Mouse (Mus musculus) lung, postnatal 0 days (tissue): ENCODE results near the gene Opn1mw.

Source experiments
- CTCF ChIP-seq: IDR thresholded peaks from 2 replicates; pipeline ENCODE4 v1.5.1; 2016; ENCODE audit warnings: antibody characterized with exemption, mild to moderate bottlenecking
- EP300 ChIP-seq: IDR thresholded peaks from 2 replicates; pipeline ENCODE4 v1.6.1; 2016; ENCODE audit warnings: antibody characterized with exemption, mild to moderate bottlenecking, control low read depth

- no peak for TF ChIP-seq CTCF
- no peak for TF ChIP-seq EP300
Observed at GRCm38 (mm10) chrX:74084946-74085498, 42.2 kb upstream of the Opn1mw start.
